Mouse (Mus musculus) liver, embryonic 14.5 days (tissue): ENCODE results near the gene Arid3c. TPM values are rescaled to one million over a fixed set of nuclear protein-coding genes. Genes with fewer than 3 reads are reported as not detected.

Experiments used
- ATAC-seq: fragments of 200-750 bp; cut with Nextera tagmentation; 2 replicates; pipeline ENCODE4 v1.8.0; 2017; ENCODE audit warnings: moderate number of reproducible peaks, mild to moderate bottlenecking, moderate library complexity; ENCODE audit not compliant: insufficient read depth
- DNase-seq, 3 experiments: peaks; one replicate each; pipeline ENCODE4 v3.0.0-alpha.2; 2012 to 2013; ENCODE audit warnings: low read depth in 3 of 3, low spot score in 3 of 3
- H3K27ac ChIP-seq: fragments of 300-500 bp; sonication (generic); 2 replicates; pipeline ENCODE4 v1.5.1; 2014; ENCODE audit warnings: moderate library complexity, mild to moderate bottlenecking, control low read depth, inconsistent platforms
- H3K27me3 ChIP-seq: fragments of 300-500 bp; sonication (generic); 2 replicates; pipeline ENCODE4 v1.6.1; 2014; ENCODE audit warnings: mild to moderate bottlenecking, low read length, moderate library complexity; ENCODE audit not compliant: control insufficient read depth, insufficient read depth
- H3K36me3 ChIP-seq: fragments of 300-500 bp; sonication (generic); replicated peaks from 2 replicates; pipeline ENCODE4 v1.6.1; 2014; ENCODE audit warnings: low read depth; ENCODE audit not compliant: control insufficient read depth, insufficient read depth
- H3K4me1 ChIP-seq, 2 experiments: fragments of 200-500 bp in 1 of 2; fragments of 300-500 bp in 1 of 2; sonication (generic) in 1 of 2; replicated peaks; 2 replicates each; pipeline ENCODE4 v1.6.1; 2012 to 2014; ENCODE audit warnings: antibody characterized with exemption in 1 of 2, inconsistent platforms in 1 of 2, low read length in 1 of 2; ENCODE audit not compliant: control insufficient read depth in 2 of 2, insufficient read depth in 2 of 2
- H3K4me2 ChIP-seq: fragments of 300-500 bp; sonication (generic); 2 replicates; pipeline ENCODE4 v1.6.1; 2014; ENCODE audit warnings: low read depth, mild to moderate bottlenecking, control low read depth, moderate library complexity
- H3K4me3 ChIP-seq, 2 experiments: fragments of 200-500 bp in 1 of 2; fragments of 300-500 bp in 1 of 2; sonication (generic) in 1 of 2; 2 replicates each; pipeline ENCODE4 v1.5.1; 2012 to 2014; ENCODE audit warnings: low read depth in 2 of 2, low read length in 2 of 2, mild to moderate bottlenecking in 2 of 2, control low read depth in 1 of 2, inconsistent platforms in 1 of 2, moderate library complexity in 1 of 2; ENCODE audit not compliant: insufficient read depth in 1 of 2
- H3K9ac ChIP-seq: fragments of 300-500 bp; sonication (generic); replicated peaks from 2 replicates; pipeline ENCODE4 v1.6.1; 2014; ENCODE audit warnings: mild to moderate bottlenecking, control low read depth, moderate library complexity
- H3K9me3 ChIP-seq: fragments of 300-500 bp; sonication (generic); 2 replicates; pipeline ENCODE4 v1.6.1; 2016; ENCODE audit warnings: low read length, mixed read lengths; ENCODE audit not compliant: control insufficient read depth
- CTCF ChIP-seq: IDR thresholded peaks from 2 replicates; pipeline ENCODE4 v1.5.1; 2016; ENCODE audit warnings: antibody characterized with exemption, low read depth, control low read depth
- EP300 ChIP-seq: IDR thresholded peaks from 2 replicates; pipeline ENCODE4 v1.6.1; 2016; ENCODE audit warnings: antibody characterized with exemption, low read depth
- WGBS: fragments of 180-500 bp; shearing (Covaris S2); extraction: QIAGEN DNeasy Blood & Tissue Kit; methylation state at CpG from one replicate; pipeline ENCODE4 v1.1.7; 2014; ENCODE audit not compliant: insufficient replicate concordance; 5-methylcytosine and 5-hydroxymethylcytosine counted together
- polyA plus RNA-seq, 2 experiments: library from polyadenylated mRNA; depleted of rRNA in 1 of 2; stranded (reverse) in 1 of 2; unstranded in 1 of 2; fragments of >200 nt; fragmentation: Nextera tagmentation in 1 of 2; extraction: Ambion mirVana in 1 of 2; gene quantifications; 2 replicates each; pipeline versions ENCODE4 v1.2.1 to v1.2.3; 2012 to 2014

Gene Arid3c
- polyA plus RNA-seq, 2 experiments, result not detected

DNA sequence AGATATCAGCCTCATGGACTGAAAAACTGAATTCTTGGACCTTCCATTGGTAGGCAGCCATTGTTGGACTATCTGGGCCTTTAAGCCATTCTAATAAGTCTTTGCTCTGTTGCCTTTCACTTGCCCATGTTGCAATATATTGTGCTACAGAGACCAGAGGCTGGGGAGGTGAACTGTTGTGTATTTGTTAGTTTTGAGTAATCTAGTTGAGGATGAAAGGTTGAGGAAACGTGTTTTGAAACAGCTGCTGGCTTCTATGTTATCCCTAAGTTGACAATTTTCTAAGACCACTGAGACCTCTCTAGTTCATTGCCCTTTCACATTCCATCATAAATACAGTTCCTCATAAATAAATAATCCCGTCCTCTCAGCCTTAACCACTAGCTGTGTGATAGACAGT lies 13.2 kb upstream of the Arid3c start:
- no peak for ATAC-seq
- H3K9me3 ChIP-seq, result no peaks in the 10 kb centered on the region

DNA sequence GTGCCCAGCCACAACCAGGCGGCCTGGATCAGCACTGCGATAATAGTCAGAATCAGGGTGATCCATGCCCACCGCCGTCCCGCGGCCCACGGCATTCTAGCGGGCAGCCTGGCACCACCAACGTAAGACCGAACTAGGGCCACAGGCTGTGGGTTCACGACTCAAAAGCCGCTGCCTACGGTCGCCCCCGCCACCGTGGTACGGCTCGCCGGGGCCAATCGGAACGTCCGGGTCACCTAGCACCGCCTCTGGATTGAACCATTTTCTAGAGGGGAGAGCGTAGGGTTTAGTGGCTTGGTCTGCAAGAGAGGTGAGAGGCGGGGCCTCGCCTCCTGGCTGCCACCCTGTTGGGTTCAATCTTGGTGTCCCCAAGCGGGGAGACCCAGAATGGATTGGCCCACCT lies 10.2 kb upstream of the Arid3c start:
- H3K4me3 ChIP-seq, result peak overlapping the region; percentile 60 to 61
- TF ChIP-seq CTCF (peak; percentile 37; the same call in 1 of the 2 replicates), EP300 (no peak)
- no peaks in the 10 kb centered on the region for H3K27me3 ChIP-seq
- peak overlapping the region; percentile 47 for H3K9ac ChIP-seq
- under 1% methylated on average over 27 of the region's 27 CpGs for WGBS
- ATAC-seq (peak; percentile 95), DNase-seq (peak; percentile 84 to 86 (median 84))
- no peaks in the 10 kb centered on the region for H3K9me3 ChIP-seq
- no peak overlapping the region for H3K27ac ChIP-seq
- peaks cover 0 to 15% of the 10 kb centered on the region in 2 experiments; a peak in 3 of 4 replicates for H3K4me1 ChIP-seq
- H3K4me2 ChIP-seq, result peak overlapping the region; percentile 79
- H3K36me3 ChIP-seq, result no peaks in the 10 kb centered on the region; the same call in 1 of the 2 replicates

More for the DNA sequence above, 13.2 kb upstream of the Arid3c start:
- H3K27me3 ChIP-seq, result no peaks in the 10 kb centered on the region
- no peaks in the 10 kb centered on the region for H3K36me3 ChIP-seq
- peaks cover 0 to 15% of the 10 kb centered on the region in 2 experiments; a peak in 3 of 4 replicates for H3K4me1 ChIP-seq
- DNase-seq, result no peak
- H3K9ac ChIP-seq, result no peak overlapping the region
- no peak overlapping the region for H3K27ac ChIP-seq
- WGBS, result 46% methylated on average over 2 of the region's 2 CpGs
- no peak overlapping the region for H3K4me2 ChIP-seq
- TF ChIP-seq CTCF (no peak), EP300 (no peak)
- no peak overlapping the region for H3K4me3 ChIP-seq

DNA sequence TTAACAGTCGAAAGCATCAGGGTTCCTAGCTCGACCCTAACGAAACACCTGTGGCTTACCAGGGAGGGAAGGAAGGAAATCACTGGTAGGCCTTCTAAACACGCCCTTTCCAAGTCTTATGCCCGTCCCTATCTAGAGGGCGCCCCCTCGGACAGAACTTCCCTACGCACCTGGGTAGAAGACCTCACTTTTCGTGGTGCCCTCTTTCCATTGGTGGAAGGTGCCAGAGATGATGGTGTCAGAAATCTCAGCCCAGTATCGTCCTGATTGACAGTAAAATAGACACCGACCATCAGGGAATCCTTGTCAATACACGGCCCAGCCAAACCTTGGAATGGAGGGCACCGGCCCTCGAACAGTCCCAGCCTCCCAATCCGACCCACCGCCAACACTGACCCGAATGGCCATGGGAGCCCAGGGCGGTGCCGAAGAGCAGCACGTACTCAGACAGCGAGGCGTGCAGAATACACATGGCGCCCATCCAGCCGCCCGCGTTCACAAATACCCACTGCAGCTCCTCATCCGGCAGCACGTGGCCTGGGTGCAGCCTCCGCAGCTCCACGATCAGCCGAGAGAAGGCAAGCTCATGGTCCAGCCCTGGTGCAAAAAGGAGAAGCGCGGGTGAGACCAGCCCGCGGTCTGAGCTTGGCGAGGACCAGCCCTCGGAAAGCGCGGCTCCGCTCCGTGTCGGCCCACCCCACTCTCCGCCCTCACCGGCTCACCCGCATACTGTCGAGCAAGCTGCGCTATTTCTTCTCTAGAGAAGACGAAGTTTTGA lies 9.6 kb upstream of the Arid3c start:
- DNase-seq, result peak in 1 of 3 experiments; percentile 37
- under 1% methylated on average over 48 of the region's 48 CpGs for WGBS
- Histone ChIP-seq H3K36me3 (no peaks in the 10 kb centered on the region; the same call in 1 of the 2 replicates), H3K27me3 (no peaks in the 10 kb centered on the region), H3K4me2 (peak overlapping the region; percentile 79), H3K9ac (peak overlapping the region; percentile 47), H3K4me1 (peaks cover 0 to 15% of the 10 kb centered on the region in 2 experiments; a peak in 3 of 4 replicates), H3K27ac (no peak overlapping the region), H3K9me3 (no peaks in the 10 kb centered on the region), H3K4me3 (peak overlapping the region; percentile 60 to 61)
- ATAC-seq, result peak; percentile 82
- TF ChIP-seq EP300 (no peak), CTCF (peak; percentile 26; the same call in 1 of the 2 replicates)

DNA sequence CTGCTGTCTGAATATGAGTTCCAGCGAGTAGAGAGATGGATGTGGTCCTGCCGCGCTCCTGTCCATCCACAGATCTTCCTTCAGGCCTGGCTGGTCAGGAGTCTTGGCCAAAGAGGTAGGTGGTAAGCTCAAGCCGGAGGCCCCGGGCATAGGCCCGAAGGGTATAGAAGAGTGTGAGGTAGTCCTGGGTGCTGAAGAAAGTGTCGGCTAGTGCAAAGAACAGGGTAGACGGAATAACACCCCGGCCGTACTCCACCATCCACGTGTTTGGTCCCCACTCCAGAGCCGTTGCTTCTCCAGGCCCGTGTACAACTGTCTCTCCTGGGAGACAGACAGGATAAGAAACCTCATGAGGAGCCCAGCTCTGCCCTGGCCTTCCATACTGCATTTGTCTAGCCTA lies 8.3 kb upstream of the Arid3c start:
- Histone ChIP-seq H3K4me2 (no peak overlapping the region), H3K4me1 (peaks cover 0 to 15% of the 10 kb centered on the region in 2 experiments; a peak in 3 of 4 replicates), H3K4me3 (no peak overlapping the region), H3K9ac (no peak overlapping the region), H3K27ac (no peak overlapping the region), H3K27me3 (no peaks in the 10 kb centered on the region), H3K36me3 (no peaks in the 10 kb centered on the region; the same call in 1 of the 2 replicates), H3K9me3 (no peaks in the 10 kb centered on the region)
- TF ChIP-seq CTCF (no peak), EP300 (no peak)
- ATAC-seq, result no peak
- WGBS, result 84% methylated on average over 13 of the region's 13 CpGs
- no peak for DNase-seq

DNA sequence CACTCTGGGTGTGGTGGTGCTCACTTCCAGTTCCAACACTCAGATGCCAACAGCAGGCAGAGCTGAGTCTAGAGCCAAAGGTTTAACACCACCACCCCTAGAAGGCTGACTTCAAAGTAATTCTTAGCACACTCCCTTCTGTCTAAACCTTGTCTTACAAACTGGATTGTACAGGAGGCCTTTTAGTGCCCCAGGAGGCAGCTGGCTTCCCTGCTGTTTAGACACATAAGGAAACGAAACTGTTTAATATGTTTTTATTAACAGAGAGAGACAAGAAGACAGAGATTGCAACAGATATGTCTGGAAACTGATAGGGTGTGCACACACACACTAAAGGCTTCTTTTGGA lies 7.3 kb upstream of the Arid3c start:
- TF ChIP-seq CTCF (no peak), EP300 (no peak)

More for the DNA sequence above, 7.3 kb upstream of the Arid3c start:
- Histone ChIP-seq H3K4me3 (no peak overlapping the region), H3K4me2 (no peak overlapping the region), H3K9me3 (no peaks in the 10 kb centered on the region), H3K9ac (no peak overlapping the region), H3K27me3 (peaks cover 3% of the 10 kb centered on the region), H3K4me1 (peaks cover 0 to 15% of the 10 kb centered on the region in 2 experiments; a peak in 3 of 4 replicates), H3K27ac (no peak overlapping the region), H3K36me3 (no peaks in the 10 kb centered on the region; the same call in 1 of the 2 replicates)
- no peak for DNase-seq
- no peak for ATAC-seq
- 55% methylated on average over 1 of the region's 1 CpGs for WGBS
